In genomic region chr4:46151903-46152544, GRCm38 (mm10) we compare ENCODE assay signal across 19 mouse cellular contexts. TPM values are rescaled to one million over a fixed set of nuclear protein-coding genes. Genes with fewer than 3 reads are reported as not detected.
DNase-seq lines count a peak whose midpoint lies in the region; ATAC-seq lines count a peak whose summit lies in the region.
"Had no signal": no experiment of that assay in that cellular context is flagged by ENCODE, and none has a peak within 500 bp of the region (broad histone marks: within the 10 kb centered on the region; RNA-seq: fewer than 3 reads in every experiment).

No protein-coding gene starts in this region.

- peak; percentile 54; the same call in 1 of the 2 replicates for ATAC-seq in megakaryocyte, adult 5-6 weeks (ENCODE audit: poor library complexity, severe bottlenecking)
- ATAC-seq: forebrain, embryonic 14.5 days; hindbrain, postnatal 0 days; intestine, embryonic 16.5 days; Patski had no signal

- intact Hi-C loops in heart, postnatal 25 days (cut with DNase I) = no loop called here

- DNase-seq in thymus, postnatal 14 days = peak; percentile 23
- DNase-seq in thymus, adult 18-20 months = no peak
- DNase-seq in T-cell, adult 2 months (ENCODE audit: low spot score) = peak; percentile 80
- DNase-seq in thymus, postnatal 4 days = peak; percentile 21
- no peak for DNase-seq in heart, postnatal 25 days (ENCODE audit: low spot score)
- no peak for DNase-seq in embryo, embryonic 10.5 days (ENCODE audit: low spot score)
- no peak for DNase-seq in layer of hippocampus, adult 8-10 months (ENCODE audit: low spot score in 2 of 2)
- DNase-seq: adrenal gland, adult 8-10 months; adrenal gland, postnatal 36 days; cerebellum, adult 2 months; embryo, embryonic 11 days; gastrocnemius, adult 2 months; gastrocnemius, postnatal 25 days; heart, postnatal 4 days had no signal

RNA-seq across cellular contexts. Expression of gene Tstd2, which starts 13.5 kb away (rescaled TPM):
- 21.5 and 22.1 TPM in 2 replicates for total RNA-seq in megakaryocyte, adult 5-6 weeks (2015)
- 26.3 and 26.5 TPM in 2 replicates for total RNA-seq in megakaryocyte, adult 5-6 weeks (2017)
- total RNA-seq in heart, postnatal 25 days (2021) = 10 to 100 TPM; 14.5 to 15.1 TPM
- 10 to 100 TPM; 17.1 to 22.0 (median 18.7) TPM for total RNA-seq in layer of hippocampus, adult 8-10 months (2022)

RNA-seq across cellular contexts. Expression of gene Ncbp1, which starts 13.6 kb away (rescaled TPM):
- total RNA-seq in megakaryocyte, adult 5-6 weeks (2015) = 53.8 and 57.3 TPM in 2 replicates
- total RNA-seq in megakaryocyte, adult 5-6 weeks (2017) = 67.1 and 70.0 TPM in 2 replicates
- 10 to 100 TPM; 21.4 to 22.2 TPM for total RNA-seq in heart, postnatal 25 days (2021)
- total RNA-seq in layer of hippocampus, adult 8-10 months (2022) = 10 to 100 TPM; 46.8 to 57.7 (median 53.6) TPM

RNA-seq across cellular contexts. Expression of gene Xpa, which starts 44.1 kb away (rescaled TPM):
- total RNA-seq in megakaryocyte, adult 5-6 weeks (2015) = 49.3 and 53.8 TPM in 2 replicates
- total RNA-seq in megakaryocyte, adult 5-6 weeks (2017) = 51.0 and 55.0 TPM in 2 replicates
- total RNA-seq in heart, postnatal 25 days (2021) = 1 to 10 TPM; 6.9 to 7.0 TPM
- total RNA-seq in layer of hippocampus, adult 8-10 months (2022) = 10 to 100 TPM; 14.3 to 19.9 (median 17.9) TPM

Comparison
In these comparisons a context has a peak if more than half of its experiments do, and no peak if none do; other contexts are left out.
1. DNase-seq: peak in thymus, postnatal 14 days (single experiment), T-cell, adult 2 months (single experiment) and thymus, postnatal 4 days (single experiment); none in thymus, adult 18-20 months (0 of 2), heart, postnatal 25 days (single experiment), embryo, embryonic 10.5 days (single experiment) and layer of hippocampus, adult 8-10 months (0 of 2).